Mouse (Mus musculus): ENCODE data around the gene Rrp36. TPM values are rescaled to one million over a fixed set of nuclear protein-coding genes. Genes with fewer than 3 reads are reported as not detected.

The Rrp36 gene
- 43.1 and 50.9 TPM in 2 replicates for polyA plus RNA-seq (2012; rRNA removed)

DNA sequence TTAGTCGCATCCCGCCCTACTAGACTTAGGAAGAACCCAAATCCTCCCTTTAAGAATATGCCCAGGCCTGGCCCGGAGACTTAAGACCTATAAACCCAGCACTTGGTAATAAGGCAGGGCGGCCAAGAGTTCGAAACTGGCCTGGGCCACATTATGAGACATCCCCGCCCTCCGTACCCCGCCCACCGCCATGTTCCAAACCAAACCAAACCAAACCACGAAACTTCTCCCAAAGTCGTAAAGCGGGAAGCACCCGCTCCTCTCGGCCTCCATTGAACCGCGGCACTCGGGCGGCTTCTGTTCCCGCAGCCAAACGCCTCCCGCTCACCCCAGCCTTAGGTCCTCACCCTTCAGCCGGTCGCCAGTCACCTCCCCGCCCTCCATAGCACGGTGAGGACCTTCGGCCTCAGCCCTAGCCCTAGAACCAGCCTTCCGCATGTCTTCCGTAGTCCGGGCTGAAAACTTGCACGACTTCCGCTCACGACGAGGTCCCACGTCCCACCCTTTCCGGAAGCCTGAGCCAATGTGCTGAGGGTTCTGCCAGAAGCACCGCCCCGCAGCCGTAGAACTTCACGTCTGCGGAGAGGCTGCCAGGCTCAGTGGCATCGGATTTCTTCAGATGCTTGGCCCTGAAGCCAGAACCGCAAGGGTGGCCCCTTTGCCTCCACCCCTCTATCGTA lies at the start of gene Rrp36:
Rrp36 (minus strand) TSS at position 503 of the 680 bp plus-strand sequence.

GRCm38 (mm10) chr17:46710959-46711597 lies 36.9 kb upstream of the Rrp36 start, which contains the start of gene Pex6:
Gene Pex6, plus strand, starts transcription at chr17:46711463.

GRCm38 (mm10) chr17:46704887-46705835 lies 31.0 kb upstream of the Rrp36 start, which contains the start of gene Ppp2r5d:
Gene Ppp2r5d, minus strand, starts transcription at chr17:46705111.

GRCm38 (mm10) chr17:46680760-46681373 lies 6.7 kb upstream of the Rrp36 start, which contains the start of gene Klhdc3:
Gene Klhdc3, minus strand, starts transcription at chr17:46680914.

DNA sequence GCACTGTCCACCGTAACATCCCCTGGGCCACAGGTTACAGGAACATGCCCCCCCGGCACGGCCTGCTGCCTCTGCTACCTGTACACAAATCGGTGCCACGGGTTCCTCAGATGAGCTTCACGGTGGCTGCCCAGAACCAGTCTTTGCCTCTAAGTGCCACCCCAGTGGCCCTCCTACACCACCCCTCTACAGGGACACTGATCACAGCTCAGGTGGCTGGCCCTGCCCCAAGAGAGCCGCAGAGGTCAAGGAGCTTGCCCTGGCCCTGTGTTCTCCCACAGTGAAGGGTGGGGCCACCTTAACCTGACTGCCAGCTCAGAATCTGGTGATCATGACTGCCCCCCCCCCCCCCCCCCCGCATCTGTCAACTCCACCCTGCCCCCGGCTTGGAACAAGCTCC lies 4.3 kb upstream of the Rrp36 start, which contains the start of gene Mea1:
Mea1 (plus strand) TSS at position 378 of the 400 bp plus-strand sequence.

GRCm38 (mm10) chr17:46650232-46651031 lies 23.7 kb downstream of the Rrp36 start, which contains the start of gene Cul7:
Gene Cul7, plus strand, starts transcription at chr17:46650337.

GRCm38 (mm10) chr17:46645561-46646321 lies 28.4 kb downstream of the Rrp36 start, which contains the start of the genes Klc4 and Mrpl2:
Gene Klc4, minus strand, starts transcription at chr17:46646022.
Gene Mrpl2, plus strand, starts transcription at chr17:46646229.

GRCm38 (mm10) chr17:46628791-46629684 lies 45.1 kb downstream of the Rrp36 start, which contains the start of gene Ptk7:
Gene Ptk7, minus strand, starts transcription at chr17:46629504.

Other genes with a start within 250 kb of the Rrp36 start
- gene Crip3, start 245.4 kb downstream of the Rrp36 start, polyA plus RNA-seq (2012; rRNA removed): 2.4 and 2.9 TPM in 2 replicates
- gene Slc22a7, start 235.9 kb downstream of the Rrp36 start, polyA plus RNA-seq (2012; rRNA removed): 0.05 TPM in 1 of 2 replicates, not detected in the other
- gene Ttbk1, start 186.7 kb downstream of the Rrp36 start, polyA plus RNA-seq (2012; rRNA removed): 8.5 and 13.5 TPM in 2 replicates
- 48.0 and 86.4 TPM in 2 replicates for gene Dnph1, start 177.6 kb downstream of the Rrp36 start, polyA plus RNA-seq (2012; rRNA removed)
- gene Cul9, start 128.0 kb downstream of the Rrp36 start, polyA plus RNA-seq (2012; rRNA removed): 16.7 and 24.6 TPM in 2 replicates
- 34.7 and 64.2 TPM in 2 replicates for gene Srf, start 118.2 kb downstream of the Rrp36 start, polyA plus RNA-seq (2012; rRNA removed)
- 40.7 and 60.1 TPM in 2 replicates for gene Ptk7, start 44.8 kb downstream of the Rrp36 start, polyA plus RNA-seq (2012; rRNA removed)
- gene Klc4, start 28.3 kb downstream of the Rrp36 start, polyA plus RNA-seq (2012; rRNA removed): 25.8 and 35.8 TPM in 2 replicates
- 63.5 and 65.5 TPM in 2 replicates for gene Mrpl2, start 28.1 kb downstream of the Rrp36 start, polyA plus RNA-seq (2012; rRNA removed)
- gene Cul7, start 24.0 kb downstream of the Rrp36 start, polyA plus RNA-seq (2012; rRNA removed): 89.0 and 89.5 TPM in 2 replicates
- gene Mea1, start 4.4 kb upstream of the Rrp36 start, polyA plus RNA-seq (2012; rRNA removed): 117 and 118 TPM in 2 replicates
- gene Klhdc3, start 6.6 kb upstream of the Rrp36 start, polyA plus RNA-seq (2012; rRNA removed): 94.0 and 115 TPM in 2 replicates
- 106 and 117 TPM in 2 replicates for gene Ppp2r5d, start 30.8 kb upstream of the Rrp36 start, polyA plus RNA-seq (2012; rRNA removed)
- gene Pex6, start 37.1 kb upstream of the Rrp36 start, polyA plus RNA-seq (2012; rRNA removed): 33.4 and 35.8 TPM in 2 replicates
- 0.88 and 1.5 TPM in 2 replicates for gene Gnmt, start 54.8 kb upstream of the Rrp36 start, polyA plus RNA-seq (2012; rRNA removed)
- gene Cnpy3, start 77.9 kb upstream of the Rrp36 start, polyA plus RNA-seq (2012; rRNA removed): 45.3 and 56.8 TPM in 2 replicates
- gene Ptcra, start 89.4 kb upstream of the Rrp36 start, polyA plus RNA-seq (2012; rRNA removed): 0.16 and 0.22 TPM in 2 replicates
- 39.4 and 41.2 TPM in 2 replicates for gene 2310039H08Rik, start 98.3 kb upstream of the Rrp36 start, polyA plus RNA-seq (2012; rRNA removed)
- gene Rpl7l1, start 108.3 kb upstream of the Rrp36 start, polyA plus RNA-seq (2012; rRNA removed): 145 and 156 TPM in 2 replicates
- gene Bicral, start 184.1 kb upstream of the Rrp36 start, polyA plus RNA-seq (2012; rRNA removed): 7.2 and 11.8 TPM in 2 replicates
- 31.5 and 56.9 TPM in 2 replicates for gene Tbcc, start 216.3 kb upstream of the Rrp36 start, polyA plus RNA-seq (2012; rRNA removed)
- gene Prph2, start 236.1 kb upstream of the Rrp36 start, polyA plus RNA-seq (2012; rRNA removed): not detected in 2 replicates

Measured in central nervous system, embryonic 11.5 days (tissue).